Mouse (Mus musculus): Measurements from ENCODE around the gene D630045J12Rik. TPM values are rescaled to one million over a fixed set of nuclear protein-coding genes. Genes with fewer than 3 reads are reported as not detected.

Gene D630045J12Rik
- polyA plus RNA-seq, 1 experiment: 17.9 TPM

GRCm38 (mm10) chr6:38109160-38109795, 144.5 kb downstream of the D630045J12Rik start, which contains the start of gene Tmem213:
Gene Tmem213, plus strand, starts transcription at chr6:38109255.
- DNase-seq (ENCODE audit: extremely low spot score in 1 of 2, low spot score in 1 of 2): no peak

GRCm38 (mm10) chr6:38108449-38108848, 145.4 kb downstream of the D630045J12Rik start:
- no peak for DNase-seq (ENCODE audit: extremely low spot score in 1 of 2, low spot score in 1 of 2)

- DNase-seq (ENCODE audit: extremely low spot score in 1 of 2, low spot score in 1 of 2): no peak
Observed at GRCm38 (mm10) chr6:38105924-38106323, 147.9 kb downstream of the D630045J12Rik start.

- no peak for DNase-seq (ENCODE audit: extremely low spot score in 1 of 2, low spot score in 1 of 2)
Observed at GRCm38 (mm10) chr6:38103775-38104174, 150.0 kb downstream of the D630045J12Rik start.

DNA sequence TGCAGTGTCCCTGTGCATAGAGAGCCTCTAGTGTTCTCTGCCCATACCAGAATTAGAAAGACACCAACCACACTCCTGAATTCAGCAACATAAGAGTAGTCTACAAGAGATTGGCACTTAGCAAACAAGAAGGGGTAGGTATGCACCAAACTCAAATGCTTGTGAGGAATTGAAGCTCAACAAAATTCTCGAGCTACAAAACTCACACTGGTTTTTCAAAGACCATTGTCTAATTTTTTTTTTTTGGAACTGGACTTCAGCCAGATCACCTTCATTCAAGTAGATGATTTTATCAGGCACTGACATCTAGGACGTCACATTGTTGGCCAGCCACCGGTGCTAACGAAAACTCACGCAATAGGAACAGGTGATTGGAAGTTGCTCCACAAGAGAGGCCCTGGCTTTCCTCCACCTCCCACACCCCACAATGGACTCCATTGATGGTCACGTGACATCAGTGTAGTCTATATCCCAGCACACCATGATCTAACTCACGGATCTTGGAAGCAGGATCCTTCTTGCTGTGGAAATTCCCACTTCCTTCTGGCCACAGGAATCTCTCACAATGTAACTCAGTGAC, 151.5 kb downstream of the D630045J12Rik start:
- no peak for DNase-seq (ENCODE audit: extremely low spot score in 1 of 2, low spot score in 1 of 2)

- no peak for DNase-seq (ENCODE audit: extremely low spot score in 1 of 2, low spot score in 1 of 2)
Observed at GRCm38 (mm10) chr6:38096961-38097370, 156.8 kb downstream of the D630045J12Rik start.

- no peak for DNase-seq (ENCODE audit: extremely low spot score in 1 of 2, low spot score in 1 of 2)
Observed at GRCm38 (mm10) chr6:38094701-38095100, 159.1 kb downstream of the D630045J12Rik start.

DNA sequence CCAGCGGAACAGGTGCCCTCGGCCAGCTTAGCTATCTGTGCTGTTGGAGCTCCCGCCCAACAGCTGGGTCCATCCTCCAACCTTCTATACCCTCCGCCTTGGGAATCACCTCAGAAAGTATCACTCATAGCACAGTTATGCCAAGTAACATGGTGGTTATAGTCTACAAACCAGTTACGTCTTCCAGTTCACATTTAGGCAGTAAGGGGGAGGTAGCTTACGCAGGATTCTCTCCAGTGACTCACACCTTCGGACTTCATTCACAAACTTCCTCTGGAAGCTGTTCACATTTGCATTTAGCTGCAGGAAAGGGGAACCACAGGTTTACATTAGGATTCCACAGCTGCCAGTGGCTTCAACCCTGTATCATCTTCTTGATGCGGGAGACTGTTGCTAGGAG, 161.3 kb downstream of the D630045J12Rik start:
- DNase-seq (ENCODE audit: extremely low spot score in 1 of 2, low spot score in 1 of 2): no peak

DNA sequence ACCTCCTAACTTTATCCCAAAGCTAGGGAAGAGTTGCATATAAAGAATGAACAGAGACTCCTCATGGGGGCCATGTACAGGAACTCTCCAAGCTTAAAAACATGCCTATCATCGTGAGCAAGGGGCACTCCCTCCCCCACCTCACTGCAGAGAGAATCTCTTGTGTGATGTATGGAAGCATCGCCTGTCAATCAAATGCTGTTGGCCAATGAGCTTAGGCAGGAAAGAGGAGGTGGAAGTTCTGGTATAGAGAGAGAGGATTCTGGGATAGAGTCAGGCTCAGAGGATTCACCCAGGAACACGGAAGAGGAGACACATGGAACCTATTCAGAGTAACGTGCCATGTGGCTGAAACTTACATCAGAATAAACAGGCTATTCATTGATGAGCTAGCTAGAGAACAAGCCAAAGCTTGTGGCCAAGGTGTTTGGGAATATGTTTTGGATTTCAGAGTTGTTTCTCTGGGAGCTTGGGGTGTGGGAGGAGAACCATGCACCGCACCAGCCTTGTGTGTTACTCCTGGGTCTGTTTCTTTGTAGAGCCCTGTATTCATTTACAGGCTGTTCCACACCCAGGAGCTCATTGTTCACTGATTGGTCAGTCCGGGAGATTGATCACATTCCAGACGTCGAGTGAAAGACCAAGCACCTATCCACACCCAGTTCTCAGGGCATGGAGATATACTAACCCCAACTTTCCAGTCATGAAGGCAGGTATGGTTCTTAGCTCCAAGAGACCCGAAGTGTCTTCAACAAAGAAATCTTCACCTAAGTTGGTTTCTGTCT, 166.4 kb downstream of the D630045J12Rik start:
- no peak for DNase-seq (ENCODE audit: extremely low spot score in 1 of 2, low spot score in 1 of 2)

- DNase-seq (ENCODE audit: extremely low spot score in 1 of 2, low spot score in 1 of 2): no peak
Observed at GRCm38 (mm10) chr6:38083204-38083603, 170.6 kb downstream of the D630045J12Rik start.

- DNase-seq (ENCODE audit: extremely low spot score in 1 of 2, low spot score in 1 of 2): no peak
Observed at GRCm38 (mm10) chr6:38081727-38082341, 172.0 kb downstream of the D630045J12Rik start.

GRCm38 (mm10) chr6:38080364-38080763, 173.4 kb downstream of the D630045J12Rik start:
- DNase-seq (ENCODE audit: extremely low spot score in 1 of 2, low spot score in 1 of 2): peak in 1 of 2 experiments; percentile 8

DNA sequence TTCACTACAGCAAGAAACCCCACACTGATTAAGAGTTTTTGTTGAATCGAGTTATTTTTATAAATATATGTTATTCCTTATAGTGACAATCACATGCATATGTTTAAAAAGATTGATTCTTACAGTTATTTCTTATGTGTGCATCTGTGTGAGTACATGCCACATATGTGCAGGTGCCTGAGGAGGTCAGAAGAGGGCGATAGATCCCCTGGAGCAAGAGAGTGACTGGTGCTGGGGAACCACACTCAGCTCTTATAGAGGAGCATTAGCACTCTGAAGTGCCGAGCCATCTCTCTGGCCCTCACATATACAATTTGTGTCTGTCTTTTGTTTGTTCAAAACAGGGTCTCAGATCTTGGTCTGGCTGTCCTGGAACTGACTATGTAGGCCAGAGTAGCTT, 180.2 kb downstream of the D630045J12Rik start:
- no peak for DNase-seq (ENCODE audit: extremely low spot score in 1 of 2, low spot score in 1 of 2)

Other genes starting within 250 kb of the D630045J12Rik start
- 0.08 and 0.21 TPM in 2 replicates for gene Svopl, start 207.0 kb downstream of the D630045J12Rik start, polyA plus RNA-seq (2012; rRNA removed)
- gene Tmem213, start 144.8 kb downstream of the D630045J12Rik start, polyA plus RNA-seq (2012; rRNA removed): not detected in 2 replicates
- 0.18 and 0.23 TPM in 2 replicates for gene Atp6v0a4, start 129.4 kb downstream of the D630045J12Rik start, polyA plus RNA-seq (2012; rRNA removed)
- gene Zc3hav1l, start 45.2 kb upstream of the D630045J12Rik start, polyA plus RNA-seq (2012; rRNA removed): 4.0 and 4.2 TPM in 2 replicates
- 3.5 and 3.9 TPM in 2 replicates for gene Zc3hav1, start 100.6 kb upstream of the D630045J12Rik start, polyA plus RNA-seq (2012; rRNA removed)
- gene Ttc26, start 127.5 kb upstream of the D630045J12Rik start, polyA plus RNA-seq (2012; rRNA removed): 6.2 and 6.4 TPM in 2 replicates
- gene Ubn2, start 179.9 kb upstream of the D630045J12Rik start, polyA plus RNA-seq (2012; rRNA removed): 25.3 and 26.8 TPM in 2 replicates

Data from frontal cortex, adult 2 months (tissue).